Mouse (Mus musculus) heart, embryonic 14.5 days (tissue): Measurements from ENCODE around the gene Syt2. TPM values are rescaled to one million over a fixed set of nuclear protein-coding genes. Genes with fewer than 3 reads are reported as not detected.

Experiments
- ATAC-seq: fragments of 200-750 bp; cut with Nextera tagmentation; 2 replicates; pipeline ENCODE4 v1.8.0; 2017; ENCODE audit warnings: low read depth, moderate TSS enrichment; ENCODE audit not compliant: insufficient number of reproducible peaks, insufficient read depth, low FRiP score
- H3K27ac ChIP-seq, 2 experiments: fragments of 200-500 bp in 1 of 2; fragments of 300-500 bp in 1 of 2; sonication (generic) in 1 of 2; replicated peaks in 1 of 2; 2 replicates each; pipeline ENCODE4 v1.5.1; 2012 to 2014; ENCODE audit warnings: low read depth in 2 of 2, low read length in 2 of 2, control low read depth in 1 of 2, mild to moderate bottlenecking in 1 of 2, mixed read lengths in 1 of 2; ENCODE audit not compliant: control insufficient read depth in 1 of 2, insufficient read depth in 1 of 2
- H3K27me3 ChIP-seq: fragments of 300-500 bp; sonication (generic); 2 replicates; pipeline ENCODE4 v1.6.1; 2014; ENCODE audit warnings: mild to moderate bottlenecking, low read length, control low read depth; ENCODE audit not compliant: control insufficient read depth, insufficient read depth
- H3K36me3 ChIP-seq: fragments of 300-500 bp; sonication (generic); 2 replicates; pipeline ENCODE4 v1.6.1; 2014; ENCODE audit warnings: mild to moderate bottlenecking, control low read depth, low read length, mixed read lengths; ENCODE audit not compliant: control insufficient read depth, insufficient read depth
- H3K4me1 ChIP-seq, 2 experiments: fragments of 200-500 bp in 1 of 2; fragments of 300-500 bp in 1 of 2; sonication (generic) in 1 of 2; 2 replicates each; pipeline ENCODE4 v1.6.1; 2012 to 2014; ENCODE audit warnings: low read length in 2 of 2, control low read depth in 1 of 2, mixed read lengths in 1 of 2; ENCODE audit not compliant: control insufficient read depth in 2 of 2, insufficient read depth in 2 of 2
- H3K4me2 ChIP-seq: fragments of 300-500 bp; sonication (generic); 2 replicates; pipeline ENCODE4 v1.6.1; 2014; ENCODE audit warnings: mild to moderate bottlenecking, low read length
- H3K4me3 ChIP-seq, 2 experiments: fragments of 200-500 bp in 1 of 2; fragments of 300-500 bp in 1 of 2; sonication (generic) in 1 of 2; 2 replicates each; pipeline ENCODE4 v1.5.1; 2012 to 2014; ENCODE audit warnings: low read length in 2 of 2, mild to moderate bottlenecking in 2 of 2, control low read depth in 1 of 2, low read depth in 1 of 2, moderate library complexity in 1 of 2; ENCODE audit not compliant: control insufficient read depth in 1 of 2, insufficient read depth in 1 of 2
- H3K9ac ChIP-seq: fragments of 300-500 bp; sonication (generic); 2 replicates; pipeline ENCODE4 v1.6.1; 2014; ENCODE audit warnings: mild to moderate bottlenecking, low read length
- H3K9me3 ChIP-seq: fragments of 300-500 bp; sonication (generic); 2 replicates; pipeline ENCODE4 v1.6.1; 2016; ENCODE audit warnings: low read length, control low read depth; ENCODE audit not compliant: control insufficient read depth
- WGBS: fragments of 180-500 bp; shearing (Covaris S2); extraction: QIAGEN DNeasy Blood & Tissue Kit; methylation state at CpG from one replicate; pipeline ENCODE4 v1.1.7; 2014; 5-methylcytosine and 5-hydroxymethylcytosine counted together
- polyA plus RNA-seq: library from polyadenylated mRNA; unstranded; fragments of >200 nt; fragmentation: Nextera tagmentation; extraction: Ambion mirVana; gene quantifications from 2 replicates; pipeline ENCODE4 v1.2.1, GENCODE M21; 2014

The Syt2 gene
- polyA plus RNA-seq, 1 experiment from 2014 or later = 0.08 TPM

DNA sequence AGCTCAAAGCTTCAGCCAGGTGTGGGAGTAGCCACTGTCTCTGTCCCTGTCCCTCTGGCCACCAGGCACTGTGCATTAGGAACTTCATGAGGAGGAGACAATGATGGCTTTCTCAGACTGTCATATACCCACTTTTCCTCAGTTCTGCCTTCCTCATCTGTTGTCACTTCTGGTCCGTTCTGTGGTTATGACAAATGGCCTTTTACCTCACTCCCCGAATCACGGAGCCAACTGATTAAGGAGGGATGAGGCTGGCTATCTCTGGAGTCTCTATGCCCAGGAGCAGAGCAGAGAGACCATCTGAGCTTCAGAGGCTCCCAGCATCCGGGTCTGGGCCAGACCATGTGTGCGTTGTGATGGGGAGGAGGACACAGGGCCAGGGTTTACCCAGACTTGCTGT lies 65.2 kb downstream of the Syt2 start:
- no peak overlapping the region for H3K4me3 ChIP-seq
- no peaks in the 10 kb centered on the region for H3K9me3 ChIP-seq
- H3K9ac ChIP-seq = no peak overlapping the region
- ATAC-seq = no peak
- peaks cover 71% of the 10 kb centered on the region for H3K27me3 ChIP-seq
- H3K4me2 ChIP-seq = no peak overlapping the region
- WGBS = 61% methylated on average over 5 of the region's 5 CpGs
- no peak overlapping the region for H3K27ac ChIP-seq
- no peaks in the 10 kb centered on the region for H3K36me3 ChIP-seq
- peaks cover 9 to 21% of the 10 kb centered on the region in 2 experiments; a peak in 3 of 4 replicates for H3K4me1 ChIP-seq

DNA sequence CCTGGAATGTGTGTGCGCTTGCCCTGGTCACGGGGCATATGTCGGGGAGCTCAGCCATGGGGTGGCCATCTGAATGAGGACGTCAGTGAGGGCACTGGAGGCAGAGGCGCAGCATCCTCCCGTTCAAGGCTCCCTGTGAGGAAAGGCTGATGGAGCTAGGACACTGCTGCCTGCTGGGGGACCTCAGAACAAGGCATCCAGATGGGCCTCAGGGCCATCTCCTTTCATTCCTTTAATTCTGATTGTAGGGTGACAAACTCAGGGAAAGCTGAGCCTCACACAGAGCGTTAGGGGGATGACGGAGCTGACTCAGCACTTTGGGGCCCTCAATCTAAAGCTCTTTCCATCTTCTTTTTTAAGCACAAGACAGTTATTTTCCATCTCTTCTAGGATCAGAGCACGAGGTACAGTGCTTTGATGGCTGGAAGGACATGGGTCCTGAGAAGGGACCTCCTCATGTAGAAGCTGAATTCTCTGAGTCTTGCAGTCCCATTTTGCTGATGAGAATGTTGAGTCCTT lies 66.4 kb downstream of the Syt2 start:
- Histone ChIP-seq H3K9ac (no peak overlapping the region), H3K4me2 (no peak overlapping the region), H3K9me3 (no peaks in the 10 kb centered on the region), H3K4me1 (peaks cover 9 to 21% of the 10 kb centered on the region in 2 experiments; a peak in 3 of 4 replicates), H3K27ac (no peak overlapping the region), H3K36me3 (no peaks in the 10 kb centered on the region), H3K4me3 (no peak overlapping the region), H3K27me3 (peaks cover 59% of the 10 kb centered on the region)
- 78% methylated on average over 9 of the region's 9 CpGs for WGBS
- no peak for ATAC-seq

DNA sequence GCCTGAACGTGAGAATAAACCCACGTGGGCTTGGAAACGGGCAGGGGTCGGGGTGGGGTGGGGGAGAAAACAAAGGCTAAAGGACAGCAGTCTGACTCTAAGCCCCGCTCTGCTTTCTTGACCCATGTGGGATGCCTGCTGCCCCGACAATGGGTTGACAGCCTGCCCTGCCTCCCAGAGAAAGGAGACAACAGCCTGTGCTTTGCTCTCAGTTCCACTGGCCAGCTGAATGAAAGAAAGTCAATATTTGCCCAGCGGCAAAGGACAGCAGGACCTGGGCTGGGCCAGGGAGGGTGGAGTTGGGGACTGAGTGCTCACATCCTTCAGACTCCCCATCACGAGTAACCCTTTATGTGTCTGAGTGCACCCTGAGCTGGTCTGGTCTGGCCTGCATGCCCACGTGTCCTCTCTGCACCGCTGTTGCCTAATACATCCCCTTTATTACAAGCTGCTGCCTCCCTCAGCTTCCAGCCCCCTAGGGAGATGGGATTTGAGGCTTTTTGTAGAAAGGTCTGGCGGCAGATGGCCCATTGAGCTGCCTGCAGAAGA lies 67.0 kb downstream of the Syt2 start:
- Histone ChIP-seq H3K27ac (no peak overlapping the region), H3K4me2 (no peak overlapping the region), H3K4me3 (no peak overlapping the region), H3K36me3 (no peaks in the 10 kb centered on the region), H3K9ac (no peak overlapping the region), H3K9me3 (no peaks in the 10 kb centered on the region), H3K27me3 (peaks cover 53% of the 10 kb centered on the region), H3K4me1 (peaks cover 9 to 19% of the 10 kb centered on the region in 2 experiments; a peak in 3 of 4 replicates)
- ATAC-seq = no peak
- WGBS = 47% methylated on average over 11 of the region's 11 CpGs

DNA sequence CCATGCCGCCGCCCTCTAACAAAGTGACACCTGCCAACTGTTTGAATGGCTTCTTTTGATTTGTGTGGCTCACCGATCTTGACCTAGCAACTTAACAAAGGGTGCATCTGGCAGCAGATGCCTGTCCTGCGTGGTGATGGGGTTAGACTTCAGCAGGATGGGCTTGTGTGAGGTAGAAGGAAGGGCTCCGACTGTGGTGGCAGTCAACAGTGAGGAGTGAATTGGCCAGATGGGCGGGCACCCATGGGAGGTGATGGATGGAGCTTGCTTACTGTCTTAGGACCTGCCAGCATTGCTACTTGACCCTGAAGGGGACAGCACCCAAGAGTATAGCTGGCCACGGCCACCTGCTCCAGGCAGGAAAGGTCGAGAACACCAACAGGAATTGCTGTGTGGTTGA lies 67.7 kb downstream of the Syt2 start:
- H3K4me1 ChIP-seq = peaks cover 8 to 13% of the 10 kb centered on the region in 2 experiments; a peak in 3 of 4 replicates
- H3K9ac ChIP-seq = no peak overlapping the region
- WGBS = 64% methylated on average over 8 of the region's 8 CpGs
- ATAC-seq = no peak
- no peak overlapping the region for H3K27ac ChIP-seq
- no peaks in the 10 kb centered on the region for H3K9me3 ChIP-seq
- no peak overlapping the region for H3K4me3 ChIP-seq
- no peaks in the 10 kb centered on the region for H3K36me3 ChIP-seq
- H3K27me3 ChIP-seq = peaks cover 46% of the 10 kb centered on the region
- no peak overlapping the region for H3K4me2 ChIP-seq

DNA sequence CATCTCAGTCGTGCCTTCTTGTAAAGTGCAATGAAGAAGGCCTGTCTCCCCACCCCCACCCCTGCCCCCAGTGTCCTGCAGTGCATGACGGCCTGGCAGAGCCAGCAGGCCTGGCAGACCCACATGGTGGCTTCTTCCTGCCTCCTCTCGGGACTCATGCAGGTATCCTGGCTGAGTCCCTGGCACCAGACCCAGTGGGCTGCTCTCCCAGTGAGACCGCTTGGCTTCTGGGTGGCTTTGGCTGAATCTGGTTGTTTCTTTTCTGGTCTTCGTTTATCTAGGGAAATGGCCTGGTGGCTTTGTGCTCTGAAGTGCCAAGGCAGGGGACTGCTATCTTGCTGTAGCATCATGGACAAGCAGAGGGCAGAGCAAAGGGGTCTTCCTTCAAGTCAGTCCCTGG lies 68.6 kb downstream of the Syt2 start:
- Histone ChIP-seq H3K27me3 (peaks cover 37% of the 10 kb centered on the region), H3K4me3 (no peak overlapping the region)
- no peak for ATAC-seq

DNA sequence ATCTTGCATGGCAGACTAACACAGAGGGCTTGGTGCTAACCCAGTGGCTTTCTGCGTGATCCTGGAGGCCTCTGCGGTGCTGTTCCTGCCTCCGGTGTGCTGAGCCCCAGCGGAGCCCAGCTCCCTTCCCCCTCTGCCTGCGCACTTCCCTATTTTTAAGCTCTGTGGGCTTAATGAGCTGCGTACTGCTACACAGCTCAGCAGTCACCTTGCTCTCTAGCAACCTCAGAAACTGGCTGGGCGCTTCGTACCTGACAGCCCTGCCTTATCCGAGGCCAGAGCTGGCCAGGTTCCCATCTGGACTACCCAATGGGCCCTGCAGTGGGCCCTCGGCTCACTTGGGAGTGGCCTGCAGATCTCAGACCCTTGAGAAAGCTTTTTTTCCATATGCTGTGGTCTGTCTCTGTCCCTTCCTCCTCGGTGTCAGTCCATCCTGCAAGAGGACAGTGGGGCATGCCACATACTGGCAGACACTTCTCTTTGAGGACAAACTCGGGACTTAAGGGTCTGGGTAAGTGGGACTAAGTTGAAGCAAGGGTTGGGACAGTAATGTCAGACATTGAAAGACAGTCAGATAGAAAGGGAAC lies 73.3 kb downstream of the Syt2 start:
- Histone ChIP-seq H3K4me1 (peaks cover 0 to 5% of the 10 kb centered on the region in 2 experiments; a peak in 2 of 4 replicates), H3K27me3 (0 out of 2 replicates have a peak, but pooled peaks cover 3% of the 10 kb centered on the region), H3K9me3 (no peaks in the 10 kb centered on the region), H3K9ac (no peak overlapping the region), H3K27ac (no peak overlapping the region), H3K36me3 (no peaks in the 10 kb centered on the region), H3K4me3 (no peak overlapping the region), H3K4me2 (no peak overlapping the region)
- no peak for ATAC-seq
- WGBS = 43% methylated on average over 12 of the region's 12 CpGs

More for the DNA sequence above, 68.6 kb downstream of the Syt2 start:
- no peaks in the 10 kb centered on the region for H3K36me3 ChIP-seq
- no peak overlapping the region for H3K27ac ChIP-seq
- no peak overlapping the region for H3K4me2 ChIP-seq
- H3K9ac ChIP-seq = no peak overlapping the region
- 71% methylated on average over 5 of the region's 5 CpGs for WGBS
- H3K9me3 ChIP-seq = no peaks in the 10 kb centered on the region
- peaks cover 6 to 7% of the 10 kb centered on the region in 2 experiments; a peak in 3 of 4 replicates for H3K4me1 ChIP-seq

DNA sequence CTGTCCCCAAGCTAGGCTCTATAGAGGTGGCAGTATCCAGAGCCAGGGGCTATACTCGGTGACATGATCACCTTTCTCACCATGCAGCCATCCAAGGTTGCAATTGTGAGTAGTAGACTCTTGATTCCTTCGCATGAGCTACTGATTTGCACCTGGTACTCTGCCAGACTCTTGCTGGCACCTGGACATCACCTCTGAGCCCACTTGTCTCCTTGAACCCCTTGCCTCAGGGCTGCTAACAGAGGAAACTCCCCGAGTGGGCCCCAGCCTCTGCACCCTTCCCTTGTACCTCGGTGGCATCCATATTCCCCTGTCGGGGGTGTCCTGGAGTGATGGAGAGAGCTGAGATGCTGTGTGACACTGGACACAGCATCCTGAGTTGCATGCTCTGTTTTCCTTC lies 75.0 kb downstream of the Syt2 start:
- Histone ChIP-seq H3K9me3 (no peaks in the 10 kb centered on the region), H3K4me3 (no peak overlapping the region), H3K4me2 (no peak overlapping the region), H3K27me3 (0 out of 2 replicates have a peak, but pooled peaks cover 3% of the 10 kb centered on the region), H3K9ac (no peak overlapping the region), H3K27ac (no peak overlapping the region), H3K4me1 (peaks cover 0 to 5% of the 10 kb centered on the region in 2 experiments; a peak in 2 of 4 replicates), H3K36me3 (no peaks in the 10 kb centered on the region)
- WGBS = 70% methylated on average over 5 of the region's 5 CpGs
- no peak for ATAC-seq
